Mouse (Mus musculus) hindbrain, embryonic 11.5 days (tissue): ENCODE measurements around the gene Pdzrn3. TPM values are rescaled to one million over a fixed set of nuclear protein-coding genes. Genes with fewer than 3 reads are reported as not detected.

ENCODE experiments used
- ATAC-seq: fragments of 200-750 bp; cut with Nextera tagmentation; 2 replicates; pipeline ENCODE4 v1.8.0; 2017; ENCODE audit warnings: mild to moderate bottlenecking, moderate TSS enrichment, moderate library complexity; ENCODE audit not compliant: low FRiP score
- DNase-seq: peaks from one replicate; pipeline ENCODE4 v3.0.0-alpha.2; 2015; ENCODE audit warnings: low spot score
- H3K27ac ChIP-seq: fragments of 300-500 bp; sonication (generic); 2 replicates; pipeline ENCODE4 v1.5.1; 2014; ENCODE audit warnings: mild to moderate bottlenecking, low read depth, low read length
- H3K27me3 ChIP-seq: fragments of 300-500 bp; sonication (generic); 2 replicates; pipeline ENCODE4 v1.6.1; 2014; ENCODE audit warnings: mild to moderate bottlenecking, low read length, moderate library complexity, mixed read lengths; ENCODE audit not compliant: control insufficient read depth, insufficient read depth
- H3K36me3 ChIP-seq: fragments of 300-500 bp; sonication (generic); 2 replicates; pipeline ENCODE4 v1.6.1; 2014; ENCODE audit warnings: mild to moderate bottlenecking, low read length, moderate library complexity, mixed read lengths; ENCODE audit not compliant: control insufficient read depth, insufficient read depth
- H3K4me1 ChIP-seq: fragments of 300-500 bp; sonication (generic); replicated peaks from 2 replicates; pipeline ENCODE4 v1.6.1; 2014; ENCODE audit warnings: low read length, mixed read lengths; ENCODE audit not compliant: control insufficient read depth, insufficient read depth
- H3K4me2 ChIP-seq: fragments of 300-500 bp; sonication (generic); replicated peaks from 2 replicates; pipeline ENCODE4 v1.6.1; 2014; ENCODE audit warnings: mild to moderate bottlenecking, low read depth, low read length
- H3K4me3 ChIP-seq: fragments of 300-500 bp; sonication (generic); 2 replicates; pipeline ENCODE4 v1.5.1; 2014; ENCODE audit warnings: low read depth, low read length
- H3K9ac ChIP-seq: fragments of 300-500 bp; sonication (generic); 2 replicates; pipeline ENCODE4 v1.6.1; 2014; ENCODE audit warnings: low read depth, low read length
- H3K9me3 ChIP-seq: fragments of 300-500 bp; sonication (generic); 2 replicates; pipeline ENCODE4 v1.6.1; 2016; ENCODE audit warnings: low read length; ENCODE audit not compliant: control insufficient read depth
- WGBS: fragments of 180-500 bp; shearing (Covaris S2); extraction: QIAGEN DNeasy Blood & Tissue Kit; methylation state at CpG from one replicate; pipeline ENCODE4 v1.1.7; 2014; 5-methylcytosine and 5-hydroxymethylcytosine counted together
- polyA plus RNA-seq: library from polyadenylated mRNA; unstranded; fragments of >200 nt; fragmentation: Nextera tagmentation; extraction: Ambion mirVana; gene quantifications from 2 replicates; pipeline ENCODE4 v1.2.1, GENCODE M21; 2014

Pdzrn3 gene
- polyA plus RNA-seq, 1 experiment from 2014 or later: 20.5 TPM

GRCm38 (mm10) chr6:101125396-101125795 lies 252.3 kb downstream of the Pdzrn3 start:
- Histone ChIP-seq H3K4me2 (no peak overlapping the region), H3K4me3 (no peak overlapping the region), H3K4me1 (no peaks in the 10 kb centered on the region), H3K9me3 (no peaks in the 10 kb centered on the region), H3K27me3 (no peaks in the 10 kb centered on the region), H3K36me3 (no peaks in the 10 kb centered on the region), H3K9ac (no peak overlapping the region), H3K27ac (no peak overlapping the region)
- WGBS: 82% methylated on average over 5 of the region's 5 CpGs
- no peak for DNase-seq
- no peak for ATAC-seq

GRCm38 (mm10) chr6:101108951-101109350 lies 268.7 kb downstream of the Pdzrn3 start:
- Histone ChIP-seq H3K4me1 (no peaks in the 10 kb centered on the region), H3K9me3 (no peaks in the 10 kb centered on the region), H3K4me2 (no peak overlapping the region), H3K27ac (no peak overlapping the region), H3K4me3 (no peak overlapping the region), H3K27me3 (no peaks in the 10 kb centered on the region), H3K36me3 (no peaks in the 10 kb centered on the region), H3K9ac (no peak overlapping the region)
- no peak for DNase-seq
- 90% methylated on average over 1 of the region's 1 CpGs for WGBS
- ATAC-seq: no peak

GRCm38 (mm10) chr6:101103506-101103905 lies 274.2 kb downstream of the Pdzrn3 start:
- H3K4me3 ChIP-seq: no peak overlapping the region
- H3K9ac ChIP-seq: no peak overlapping the region
- no peak overlapping the region for H3K4me2 ChIP-seq
- ATAC-seq (no peak), DNase-seq (no peak)
- H3K27ac ChIP-seq: no peak overlapping the region
- no peaks in the 10 kb centered on the region for H3K36me3 ChIP-seq
- H3K4me1 ChIP-seq: no peaks in the 10 kb centered on the region
- H3K9me3 ChIP-seq: no peaks in the 10 kb centered on the region
- 93% methylated on average over 6 of the region's 6 CpGs for WGBS
- no peaks in the 10 kb centered on the region for H3K27me3 ChIP-seq

GRCm38 (mm10) chr6:101101709-101102654 lies 275.7 kb downstream of the Pdzrn3 start:
- Histone ChIP-seq H3K27me3 (no peaks in the 10 kb centered on the region), H3K4me3 (no peak overlapping the region), H3K27ac (no peak overlapping the region), H3K4me1 (no peaks in the 10 kb centered on the region), H3K9me3 (no peaks in the 10 kb centered on the region), H3K36me3 (no peaks in the 10 kb centered on the region), H3K9ac (no peak overlapping the region), H3K4me2 (no peak overlapping the region)
- ATAC-seq (no peak), DNase-seq (no peak)
- whole genome bisulfite sequencing: 77% methylated on average over 14 of the region's 14 CpGs
